Mouse (Mus musculus) embryonic fibroblast, embryonic 13.5 days (primary cell): Measurements from ENCODE around the gene Btbd7.

Experiments
- CTCF ChIP-seq: IDR thresholded peaks from 2 replicates; pipeline ENCODE4 v1.5.1; 2011; ENCODE audit warnings: mild to moderate bottlenecking, control low read depth, low read length, moderate library complexity, borderline replicate concordance; ENCODE audit not compliant: insufficient read depth
- POLR2A ChIP-seq: IDR thresholded peaks from 2 replicates; pipeline ENCODE4 v1.6.1; 2011; ENCODE audit warnings: low read depth, mild to moderate bottlenecking, control low read depth, low read length, moderate library complexity

- TF ChIP-seq CTCF (no peak), POLR2A (no peak)
Measured at GRCm38 (mm10) chr12:102782841-102783240, 95.4 kb downstream of the Btbd7 start.
